11 mouse cellular contexts compared by ENCODE assay signal in the genomic region with DNA sequence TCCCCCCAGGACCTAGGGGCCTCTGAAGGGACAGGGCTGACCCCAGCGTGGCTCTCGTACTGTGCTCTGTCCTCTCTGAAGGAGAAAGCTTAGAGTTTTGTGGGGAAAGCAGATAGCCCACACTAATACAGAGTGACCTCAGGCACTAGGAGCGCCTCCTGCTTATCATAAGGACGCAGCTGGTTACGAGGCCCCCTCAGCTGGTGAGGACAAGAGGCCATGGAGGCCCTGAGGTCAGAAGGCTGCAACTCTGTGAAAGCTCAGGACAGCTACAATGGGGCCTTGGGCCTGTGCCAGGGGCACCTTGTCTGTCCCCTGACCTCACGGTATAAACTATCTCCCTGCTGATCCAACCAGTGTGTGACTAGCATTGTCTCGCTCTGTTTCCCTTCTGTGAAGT. TPM values are rescaled to one million over a fixed set of nuclear protein-coding genes. Genes with fewer than 3 reads are reported as not detected.
DNase-seq lines count a peak whose midpoint lies in the region; ATAC-seq lines count a peak whose summit lies in the region.
"Had no signal": no experiment of that assay in that cellular context is flagged by ENCODE, and none has a peak within 500 bp of the region (broad histone marks: within the 10 kb centered on the region; RNA-seq: fewer than 3 reads in every experiment).

No protein-coding gene starts in this region.

- 0 out of 2 replicates have a peak overlapping the region, but pooled peaks have one; percentile 25 for H3K27ac ChIP-seq in forebrain, embryonic 11.5 days (ENCODE audit: low read depth, low read length)
- H3K27ac ChIP-seq in forebrain, embryonic 16.5 days (ENCODE audit: low read length), result no peak overlapping the region
- H3K27ac ChIP-seq in stomach, embryonic 15.5 days, result peak overlapping the region; percentile 40
- H3K27ac ChIP-seq: hindbrain, embryonic 15.5 days; limb, embryonic 15.5 days; neural tube, embryonic 12.5 days had no signal

- H3K27me3 ChIP-seq in forebrain, embryonic 11.5 days (ENCODE audit: control insufficient read depth, insufficient read depth, low read length), result no peaks in the 10 kb centered on the region
- no peaks in the 10 kb centered on the region for H3K27me3 ChIP-seq in forebrain, embryonic 16.5 days (replicated peaks; ENCODE audit: control insufficient read depth, insufficient read depth, low read length)
- no peaks in the 10 kb centered on the region for H3K27me3 ChIP-seq in stomach, embryonic 15.5 days (replicated peaks)
- H3K27me3 ChIP-seq: hindbrain, embryonic 15.5 days; limb, embryonic 15.5 days; neural tube, embryonic 12.5 days had no signal

- H3K4me1 ChIP-seq in forebrain, embryonic 11.5 days (replicated peaks; ENCODE audit: control insufficient read depth, insufficient read depth, low read length), result no peaks in the 10 kb centered on the region
- no peaks in the 10 kb centered on the region for H3K4me1 ChIP-seq in forebrain, embryonic 16.5 days (replicated peaks; ENCODE audit: control insufficient read depth, insufficient read depth, low read length)
- H3K4me1 ChIP-seq in stomach, embryonic 15.5 days, result peaks cover 3% of the 10 kb centered on the region; the same call in 1 of the 2 replicates
- H3K4me1 ChIP-seq: limb, embryonic 15.5 days; neural tube, embryonic 12.5 days had no signal

- ATAC-seq in forebrain, embryonic 11.5 days (replicated peaks; ENCODE audit: low FRiP score), result no peak
- no peak for ATAC-seq in forebrain, embryonic 16.5 days
- ATAC-seq in stomach, embryonic 15.5 days (ENCODE audit: insufficient read depth, low FRiP score, low read depth), result peak; percentile 87

- no peak overlapping the region for H3K4me3 ChIP-seq in forebrain, embryonic 11.5 days (ENCODE audit: low read depth, low read length)
- no peak overlapping the region for H3K4me3 ChIP-seq in forebrain, embryonic 16.5 days (replicated peaks; ENCODE audit: low read length)
- H3K4me3 ChIP-seq in stomach, embryonic 15.5 days (replicated peaks), result no peak overlapping the region
- H3K4me3 ChIP-seq: hindbrain, embryonic 15.5 days; limb, embryonic 15.5 days; neural tube, embryonic 12.5 days had no signal

- no peak overlapping the region for H3K9ac ChIP-seq in forebrain, embryonic 11.5 days (ENCODE audit: low read length)
- H3K9ac ChIP-seq in forebrain, embryonic 16.5 days (replicated peaks; ENCODE audit: low read depth, low read length), result no peak overlapping the region
- no peak overlapping the region for H3K9ac ChIP-seq in stomach, embryonic 15.5 days
- H3K9ac ChIP-seq: hindbrain, embryonic 15.5 days; limb, embryonic 15.5 days; neural tube, embryonic 12.5 days had no signal

- H3K36me3 ChIP-seq in forebrain, embryonic 11.5 days (ENCODE audit: control insufficient read depth, insufficient read depth, low read length), result peaks cover 73% of the 10 kb centered on the region
- peaks cover 58% of the 10 kb centered on the region for H3K36me3 ChIP-seq in forebrain, embryonic 16.5 days (ENCODE audit: control insufficient read depth, insufficient read depth)
- peaks cover 91% of the 10 kb centered on the region for H3K36me3 ChIP-seq in stomach, embryonic 15.5 days

- DNase-seq in forebrain, embryonic 11.5 days (ENCODE audit: low spot score), result no peak
- DNase-seq in spleen, adult 12 weeks (ENCODE audit: low spot score), result peak; percentile 46
- DNase-seq in spleen, adult 18-20 months, result no peak
- peak; percentile 65 for DNase-seq in kidney, postnatal 10 days
- no peak for DNase-seq in left cerebral cortex, postnatal 14 days (ENCODE audit: low spot score in 2 of 2)
- no peak for DNase-seq in adrenal gland, postnatal 10 days

- H3K9me3 ChIP-seq in forebrain, embryonic 11.5 days (ENCODE audit: control insufficient read depth, low read length), result peaks cover 8% of the 10 kb centered on the region; the same call in 1 of the 2 replicates
- 0 out of 2 replicates have a peak, but pooled peaks cover 3% of the 10 kb centered on the region for H3K9me3 ChIP-seq in forebrain, embryonic 16.5 days (ENCODE audit: control insufficient read depth, low read length)
- H3K9me3 ChIP-seq in stomach, embryonic 15.5 days, result no peaks in the 10 kb centered on the region
- H3K9me3 ChIP-seq: hindbrain, embryonic 15.5 days had no signal

- intact Hi-C loops in left cerebral cortex, postnatal 14 days (cut with DNase I), result no loop called here

- no peak overlapping the region for H3K4me2 ChIP-seq in forebrain, embryonic 11.5 days (ENCODE audit: low read depth, low read length, severe bottlenecking)
- no peak overlapping the region for H3K4me2 ChIP-seq in forebrain, embryonic 16.5 days (ENCODE audit: low read length)
- H3K4me2 ChIP-seq in stomach, embryonic 15.5 days, result no peak overlapping the region
- H3K4me2 ChIP-seq: hindbrain, embryonic 15.5 days; limb, embryonic 15.5 days; neural tube, embryonic 12.5 days had no signal

- WGBS in forebrain, embryonic 11.5 days, result 87% methylated on average over 7 of the region's 7 CpGs
- 92% methylated on average over 7 of the region's 7 CpGs for WGBS in forebrain, embryonic 16.5 days
- WGBS in stomach, embryonic 15.5 days, result 54% methylated on average over 7 of the region's 7 CpGs

RNA-seq across cellular contexts. Expression of gene Shisa8, which starts 28.4 kb away (rescaled TPM):
- 0.87 and 1.2 TPM in 2 replicates for polyA plus RNA-seq in forebrain, embryonic 11.5 days (2014; fragmentation: Nextera tagmentation; extraction: Ambion mirVana)
- 0.66 and 0.70 TPM in 2 replicates for polyA plus RNA-seq in forebrain, embryonic 16.5 days (2015; fragmentation: Nextera tagmentation; extraction: Ambion mirVana)
- 0.19 TPM in 2 replicates for polyA plus RNA-seq in stomach, embryonic 15.5 days (2015; fragmentation: Nextera tagmentation; extraction: Ambion mirVana)
- total RNA-seq in left cerebral cortex, postnatal 14 days (2021), result 1 to 10 TPM; 4.1 to 4.7 TPM
- under 1 TPM; 0.12 to 0.45 TPM for total RNA-seq in adrenal gland, postnatal 10 days (2021)

RNA-seq across cellular contexts. Expression of gene Srebf2, which starts 37.2 kb away (rescaled TPM):
- polyA plus RNA-seq in forebrain, embryonic 11.5 days (2014; fragmentation: Nextera tagmentation; extraction: Ambion mirVana), result 209 and 216 TPM in 2 replicates
- 229 and 232 TPM in 2 replicates for polyA plus RNA-seq in forebrain, embryonic 16.5 days (2015; fragmentation: Nextera tagmentation; extraction: Ambion mirVana)
- polyA plus RNA-seq in stomach, embryonic 15.5 days (2015; fragmentation: Nextera tagmentation; extraction: Ambion mirVana), result 152 and 167 TPM in 2 replicates
- 100 to 1,000 TPM; 173 to 195 TPM for total RNA-seq in left cerebral cortex, postnatal 14 days (2021)
- total RNA-seq in adrenal gland, postnatal 10 days (2021), result 10 to 100 TPM; 44.6 to 47.5 TPM

RNA-seq across cellular contexts. Expression of gene Tnfrsf13c, which starts 40.0 kb away (rescaled TPM):
- polyA plus RNA-seq in forebrain, embryonic 11.5 days (2014; fragmentation: Nextera tagmentation; extraction: Ambion mirVana), result 0.35 and 0.64 TPM in 2 replicates
- polyA plus RNA-seq in forebrain, embryonic 16.5 days (2015; fragmentation: Nextera tagmentation; extraction: Ambion mirVana), result 0.10 and 0.25 TPM in 2 replicates
- 0.06 and 0.13 TPM in 2 replicates for polyA plus RNA-seq in stomach, embryonic 15.5 days (2015; fragmentation: Nextera tagmentation; extraction: Ambion mirVana)
- under 1 TPM; 0.27 to 0.35 TPM for total RNA-seq in left cerebral cortex, postnatal 14 days (2021)
- total RNA-seq in adrenal gland, postnatal 10 days (2021), result 1 to 10 TPM; 2.1 to 2.7 TPM

RNA-seq across cellular contexts. Expression of gene Ccdc134, which starts 56.5 kb away (rescaled TPM):
- polyA plus RNA-seq in forebrain, embryonic 11.5 days (2014; fragmentation: Nextera tagmentation; extraction: Ambion mirVana), result 23.6 and 25.5 TPM in 2 replicates
- polyA plus RNA-seq in forebrain, embryonic 16.5 days (2015; fragmentation: Nextera tagmentation; extraction: Ambion mirVana), result 16.2 and 16.3 TPM in 2 replicates
- polyA plus RNA-seq in stomach, embryonic 15.5 days (2015; fragmentation: Nextera tagmentation; extraction: Ambion mirVana), result 15.5 and 15.8 TPM in 2 replicates
- 10 to 100 TPM; 10.1 to 12.9 TPM for total RNA-seq in left cerebral cortex, postnatal 14 days (2021)
- total RNA-seq in adrenal gland, postnatal 10 days (2021), result 1 to 10 TPM; 8.6 to 8.7 TPM

Comparison
In these comparisons a context has a peak if more than half of its experiments do, and no peak if none do; other contexts are left out.
1. DNase-seq: peak in spleen, adult 12 weeks (single experiment) and kidney, postnatal 10 days (single experiment); none in forebrain, embryonic 11.5 days (single experiment), spleen, adult 18-20 months (0 of 2), left cerebral cortex, postnatal 14 days (0 of 2) and adrenal gland, postnatal 10 days (single experiment).